Mouse (Mus musculus): ENCODE results near the gene Ahctf1. TPM values are rescaled to one million over a fixed set of nuclear protein-coding genes. Genes with fewer than 3 reads are reported as not detected.
"Not testable (repeated sequence)": the region's sequence is repeated elsewhere in the genome, so short reads cannot be mapped to it uniquely, and the experiment has no call there.

Ahctf1 gene
- polyA plus RNA-seq, 1 experiment = 6.6 TPM

GRCm38 (mm10) chr1:179824549-179824948 is 21.1 kb upstream of the Ahctf1 start:
- H3K79me2 ChIP-seq (ENCODE audit: control insufficient read depth, insufficient read depth) = no peaks in the 10 kb centered on the region
- TF ChIP-seq USF1 (IDR thresholded peaks at IDR 0.05; ENCODE audit: low read depth) = no peak
- TF ChIP-seq E2F4 (IDR thresholded peaks at IDR 0.05; ENCODE audit: insufficient read depth) = no peak
- TF ChIP-seq TCF12 (IDR thresholded peaks at IDR 0.05; ENCODE audit: insufficient read depth, poor library complexity, severe bottlenecking) = no peak
- TF ChIP-seq MYOD1 (IDR thresholded peaks at IDR 0.05; ENCODE audit: control insufficient read depth in 1 of 3, insufficient read length in 2 of 3, low read depth in 2 of 3) = no peak
- no peak for TF ChIP-seq POLR2AphosphoS2 (IDR thresholded peaks at IDR 0.05; ENCODE audit: insufficient read length, low read depth)
- TF ChIP-seq MAX (IDR thresholded peaks at IDR 0.05; ENCODE audit: low read depth) = no peak
- TF ChIP-seq POLR2A (IDR thresholded peaks at IDR 0.05; ENCODE audit: insufficient read length, low read depth) = no peak
- no peak for TF ChIP-seq REST (IDR thresholded peaks at IDR 0.05; ENCODE audit: insufficient read depth, insufficient read length)
- no peak for TF ChIP-seq CEBPB (IDR thresholded peaks at IDR 0.05; ENCODE audit: insufficient read depth, poor library complexity, severe bottlenecking)
- TF ChIP-seq SRF (IDR thresholded peaks at IDR 0.05; ENCODE audit: control insufficient read depth, insufficient read length, low read depth) = no peak
- no peak for TF ChIP-seq MYOG (IDR thresholded peaks at IDR 0.05; ENCODE audit: control insufficient read depth in 1 of 3, insufficient read depth in 1 of 3, insufficient read length in 2 of 3, low read depth in 2 of 3)
- no peak overlapping the region for H3ac ChIP-seq (ENCODE audit: control insufficient read depth, insufficient read length)
- H3K4me3 ChIP-seq = no peak overlapping the region
- no peaks in the 10 kb centered on the region for H3K27me3 ChIP-seq (ENCODE audit: control insufficient read depth, insufficient read depth, insufficient read length)
- no peaks in the 10 kb centered on the region for H3K36me3 ChIP-seq (ENCODE audit: control insufficient read depth, insufficient read depth)
- no peak overlapping the region for H3K4me2 ChIP-seq (ENCODE audit: low read depth)

GRCm38 (mm10) chr1:179818490-179819278 is 15.2 kb upstream of the Ahctf1 start:
- H3K36me3 ChIP-seq (ENCODE audit: control insufficient read depth, insufficient read depth); H3K79me2 ChIP-seq (ENCODE audit: control insufficient read depth, insufficient read depth); H3K4me2 ChIP-seq (ENCODE audit: low read depth); H3ac ChIP-seq (ENCODE audit: control insufficient read depth, insufficient read length); H3K27me3 ChIP-seq (ENCODE audit: control insufficient read depth, insufficient read depth, insufficient read length); H3K4me3 ChIP-seq: not testable (repeated sequence)

- no peak overlapping the region for H3K4me3 ChIP-seq
- H3K27me3 ChIP-seq (ENCODE audit: control insufficient read depth, insufficient read depth, insufficient read length) = no peaks in the 10 kb centered on the region
- no peaks in the 10 kb centered on the region for H3K36me3 ChIP-seq (ENCODE audit: control insufficient read depth, insufficient read depth)
- H3K79me2 ChIP-seq (ENCODE audit: control insufficient read depth, insufficient read depth) = no peaks in the 10 kb centered on the region
- no peak overlapping the region for H3ac ChIP-seq (ENCODE audit: control insufficient read depth, insufficient read length)
- no peak overlapping the region for H3K4me2 ChIP-seq (ENCODE audit: low read depth)
- TF ChIP-seq POLR2AphosphoS2 (IDR thresholded peaks at IDR 0.05; ENCODE audit: insufficient read length, low read depth) = no peak
- TF ChIP-seq TCF12 (IDR thresholded peaks at IDR 0.05; ENCODE audit: insufficient read depth, poor library complexity, severe bottlenecking) = no peak
- no peak for TF ChIP-seq CEBPB (IDR thresholded peaks at IDR 0.05; ENCODE audit: insufficient read depth, poor library complexity, severe bottlenecking)
- no peak for TF ChIP-seq REST (IDR thresholded peaks at IDR 0.05; ENCODE audit: insufficient read depth, insufficient read length)
- no peak for TF ChIP-seq MYOG (IDR thresholded peaks at IDR 0.05; ENCODE audit: control insufficient read depth in 1 of 3, insufficient read depth in 1 of 3, insufficient read length in 2 of 3, low read depth in 2 of 3)
- no peak for TF ChIP-seq MAX (IDR thresholded peaks at IDR 0.05; ENCODE audit: low read depth)
- TF ChIP-seq E2F4 (IDR thresholded peaks at IDR 0.05; ENCODE audit: insufficient read depth) = no peak
- TF ChIP-seq USF1 (IDR thresholded peaks at IDR 0.05; ENCODE audit: low read depth) = no peak
- TF ChIP-seq MYOD1 (IDR thresholded peaks at IDR 0.05; ENCODE audit: control insufficient read depth in 1 of 3, insufficient read length in 2 of 3, low read depth in 2 of 3) = no peak
- no peak for TF ChIP-seq TCF3 (IDR thresholded peaks at IDR 0.05; ENCODE audit: insufficient read length, low read depth)
- no peak for TF ChIP-seq POLR2A (IDR thresholded peaks at IDR 0.05; ENCODE audit: insufficient read length, low read depth)
- TF ChIP-seq SRF (IDR thresholded peaks at IDR 0.05; ENCODE audit: control insufficient read depth, insufficient read length, low read depth) = no peak
Observed at GRCm38 (mm10) chr1:179814616-179815015, 11.1 kb upstream of the Ahctf1 start.

GRCm38 (mm10) chr1:179813385-179813784 is 9.9 kb upstream of the Ahctf1 start:
- no peaks in the 10 kb centered on the region for H3K27me3 ChIP-seq (ENCODE audit: control insufficient read depth, insufficient read depth, insufficient read length)
- no peak for TF ChIP-seq TCF3 (IDR thresholded peaks at IDR 0.05; ENCODE audit: insufficient read length, low read depth)
- TF ChIP-seq POLR2AphosphoS2 (IDR thresholded peaks at IDR 0.05; ENCODE audit: insufficient read length, low read depth) = no peak
- TF ChIP-seq TCF12 (IDR thresholded peaks at IDR 0.05; ENCODE audit: insufficient read depth, poor library complexity, severe bottlenecking) = no peak
- TF ChIP-seq POLR2A (IDR thresholded peaks at IDR 0.05; ENCODE audit: insufficient read length, low read depth) = no peak
- no peak for TF ChIP-seq MYOD1 (IDR thresholded peaks at IDR 0.05; ENCODE audit: control insufficient read depth in 1 of 3, insufficient read length in 2 of 3, low read depth in 2 of 3)
- TF ChIP-seq CEBPB (IDR thresholded peaks at IDR 0.05; ENCODE audit: insufficient read depth, poor library complexity, severe bottlenecking) = no peak
- TF ChIP-seq MYOG (IDR thresholded peaks at IDR 0.05; ENCODE audit: control insufficient read depth in 1 of 3, insufficient read depth in 1 of 3, insufficient read length in 2 of 3, low read depth in 2 of 3) = no peak
- no peak for TF ChIP-seq SRF (IDR thresholded peaks at IDR 0.05; ENCODE audit: control insufficient read depth, insufficient read length, low read depth)
- no peak for TF ChIP-seq USF1 (IDR thresholded peaks at IDR 0.05; ENCODE audit: low read depth)
- no peak for TF ChIP-seq REST (IDR thresholded peaks at IDR 0.05; ENCODE audit: insufficient read depth, insufficient read length)
- no peak for TF ChIP-seq E2F4 (IDR thresholded peaks at IDR 0.05; ENCODE audit: insufficient read depth)
- H3K4me2 ChIP-seq (ENCODE audit: low read depth) = no peak overlapping the region
- H3K4me3 ChIP-seq = no peak overlapping the region
- H3K36me3 ChIP-seq (ENCODE audit: control insufficient read depth, insufficient read depth) = no peaks in the 10 kb centered on the region
- no peaks in the 10 kb centered on the region for H3K79me2 ChIP-seq (ENCODE audit: control insufficient read depth, insufficient read depth)
- no peak overlapping the region for H3ac ChIP-seq (ENCODE audit: control insufficient read depth, insufficient read length)

GRCm38 (mm10) chr1:179808300-179808699 is 4.8 kb upstream of the Ahctf1 start:
- Histone ChIP-seq H3K4me2 (ENCODE audit: low read depth) (no peak overlapping the region), H3ac (ENCODE audit: control insufficient read depth, insufficient read length) (no peak overlapping the region), H3K79me2 (ENCODE audit: control insufficient read depth, insufficient read depth) (no peaks in the 10 kb centered on the region), H3K27me3 (ENCODE audit: control insufficient read depth, insufficient read depth, insufficient read length) (no peaks in the 10 kb centered on the region), H3K4me3 (no peak overlapping the region), H3K36me3 (ENCODE audit: control insufficient read depth, insufficient read depth) (no peaks in the 10 kb centered on the region)
- no peak for TF ChIP-seq TCF12 (IDR thresholded peaks at IDR 0.05; ENCODE audit: insufficient read depth, poor library complexity, severe bottlenecking)
- no peak for TF ChIP-seq E2F4 (IDR thresholded peaks at IDR 0.05; ENCODE audit: insufficient read depth)
- no peak for TF ChIP-seq SRF (IDR thresholded peaks at IDR 0.05; ENCODE audit: control insufficient read depth, insufficient read length, low read depth)
- TF ChIP-seq USF1 (IDR thresholded peaks at IDR 0.05; ENCODE audit: low read depth) = no peak
- TF ChIP-seq MYOD1 (IDR thresholded peaks at IDR 0.05; ENCODE audit: control insufficient read depth in 1 of 3, insufficient read length in 2 of 3, low read depth in 2 of 3) = no peak

All from myocyte (in vitro differentiated cells).